Mouse (Mus musculus): Measurements from ENCODE around the gene Klf9.

DNA sequence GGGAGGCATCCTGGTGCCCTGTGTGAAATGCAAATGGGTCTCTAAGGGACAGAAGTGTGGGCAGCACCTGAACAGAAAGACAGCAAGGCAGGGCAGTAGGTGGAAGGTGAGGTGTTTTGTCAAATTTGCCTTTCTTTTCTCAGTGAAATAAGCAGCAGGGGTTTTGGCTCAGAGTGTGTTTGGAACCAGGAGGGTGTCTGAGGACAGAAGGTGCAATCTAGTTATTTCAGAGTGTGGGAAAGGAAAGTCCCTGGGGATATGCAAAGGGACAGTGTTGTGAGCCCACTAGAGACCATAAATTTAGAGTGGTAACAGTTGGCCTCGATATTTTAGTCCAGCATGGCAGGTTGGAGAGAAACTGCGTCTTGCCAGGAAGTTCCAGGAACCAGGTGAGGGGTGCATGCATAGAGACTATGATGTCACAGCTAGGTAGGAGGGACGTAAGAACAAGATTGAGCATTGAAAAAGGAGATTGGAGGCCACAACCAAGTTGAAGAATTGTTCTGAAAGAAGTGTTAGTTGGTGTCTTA is 8.9 kb upstream of the Klf9 start:
- TF ChIP-seq POLR2A (IDR thresholded peaks at IDR 0.05; ENCODE audit: low read depth, low read length), result no peak
- no peak for TF ChIP-seq CTCF (conservative IDR thresholded peaks at IDR 0.05; ENCODE audit: insufficient read depth, insufficient read length, low read depth, low read length)

Data from kidney, adult 2 months (tissue).